Mouse (Mus musculus): ENCODE data around the gene Hist3h2a. TPM values are rescaled to one million over a fixed set of nuclear protein-coding genes. Genes with fewer than 3 reads are reported as not detected.
"Not testable (repeated sequence)": the region's sequence is repeated elsewhere in the genome, so short reads cannot be mapped to it uniquely, and the experiment has no call there.

Hist3h2a gene
- polyA plus RNA-seq, 1 experiment from 2014 or later: 26.9 TPM

GRCm38 (mm10) chr11:58948542-58949479 is 5.7 kb upstream of the Hist3h2a start, which contains the start of gene Hist3h2ba:
Gene Hist3h2ba (plus strand): TSS chr11:58948920.
- Histone ChIP-seq H3K4me1 (peaks cover 22% of the 10 kb centered on the region), H3K27ac (peak within 1 kb of the TSS; percentile 88), H3K36me3 (no peaks in the 10 kb centered on the region), H3K9me3 (no peaks in the 10 kb centered on the region), H3K9ac (peak within 1 kb of the TSS; percentile 29; the same call in 1 of the 2 replicates), H3K27me3 (peaks cover 11% of the 10 kb centered on the region), H3K4me3 (peak within 1 kb of the TSS; percentile 45), H3K4me2 (peak within 1 kb of the TSS; percentile 69)
- peak; percentile 84 for ATAC-seq (ENCODE audit: insufficient number of reproducible peaks, low FRiP score, low TSS enrichment, low read depth)
- WGBS: under 1% methylated on average over 48 of the region's 48 CpGs

- H3K27me3 ChIP-seq: peaks cover 7% of the 10 kb centered on the region; the same call in 1 of the 2 replicates
Measured at GRCm38 (mm10) chr11:58949480-58950431, 4.7 kb upstream of the Hist3h2a start.

GRCm38 (mm10) chr11:58951210-58951609 is 3.3 kb upstream of the Hist3h2a start:
- Histone ChIP-seq H3K9ac (no peak overlapping the region), H3K9me3 (no peaks in the 10 kb centered on the region), H3K4me2 (no peak overlapping the region), H3K27ac (no peak overlapping the region), H3K4me1 (peaks cover 25% of the 10 kb centered on the region), H3K4me3 (no peak overlapping the region), H3K36me3 (no peaks in the 10 kb centered on the region), H3K27me3 (peaks cover 7% of the 10 kb centered on the region; the same call in 1 of the 2 replicates)
- ATAC-seq (ENCODE audit: insufficient number of reproducible peaks, low FRiP score, low TSS enrichment, low read depth): no peak
- WGBS: 66% methylated on average over 5 of the region's 5 CpGs

More at GRCm38 (mm10) chr11:58949480-58950431, 4.7 kb upstream of the Hist3h2a start:
- Histone ChIP-seq H3K4me1 (peaks cover 23% of the 10 kb centered on the region), H3K4me2 (peak overlapping the region; percentile 69), H3K4me3 (peak overlapping the region; percentile 45), H3K27ac (peak overlapping the region; percentile 86), H3K9ac (0 out of 2 replicates have a peak overlapping the region, but pooled peaks have one; percentile 29), H3K9me3 (no peaks in the 10 kb centered on the region), H3K36me3 (no peaks in the 10 kb centered on the region)
- ATAC-seq (ENCODE audit: insufficient number of reproducible peaks, low FRiP score, low TSS enrichment, low read depth): no peak
- 10% methylated on average over 20 of the region's 20 CpGs for WGBS

DNA sequence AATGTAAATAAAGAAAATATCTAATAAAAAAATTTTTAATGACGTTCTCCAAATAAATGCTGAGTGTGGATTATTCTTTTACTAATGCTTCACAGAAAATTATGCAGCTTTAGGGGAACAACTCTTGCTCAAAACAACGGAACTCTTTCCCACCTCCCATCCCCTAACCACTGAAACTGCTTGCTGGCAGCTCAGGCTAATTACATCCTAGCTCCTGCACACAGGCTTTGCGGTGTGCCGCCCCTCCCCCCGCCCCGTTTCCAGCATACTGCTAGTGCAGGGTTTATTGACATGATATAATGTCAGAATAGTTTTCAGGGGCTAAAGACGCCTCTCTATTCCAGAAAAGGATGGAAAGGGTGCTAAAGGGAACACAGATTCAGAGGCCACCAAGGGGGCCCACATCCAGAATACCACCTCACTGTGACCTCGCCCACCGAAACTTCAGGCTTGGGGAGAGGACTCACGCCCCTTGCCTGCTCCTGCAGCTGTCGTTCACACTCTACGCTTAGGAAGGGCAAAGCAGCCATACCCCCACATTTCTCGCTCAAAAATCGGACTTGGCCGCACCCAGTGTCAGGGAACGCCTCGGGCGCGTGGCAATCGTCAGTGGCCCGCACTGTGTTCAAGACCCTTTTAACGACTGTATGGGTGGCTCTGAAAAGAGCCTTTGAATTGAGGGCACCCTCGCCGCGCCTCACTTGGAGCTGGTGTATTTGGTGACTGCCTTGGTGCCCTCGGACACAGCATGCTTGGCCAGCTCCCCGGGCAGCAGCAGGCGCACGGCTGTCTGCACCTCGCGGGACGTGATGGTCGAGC is 925 bp upstream of the Hist3h2a start:
- Histone ChIP-seq H3K4me1 (peaks cover 32% of the 10 kb centered on the region), H3K36me3 (peaks cover 10% of the 10 kb centered on the region), H3K4me2 (peak overlapping the region; percentile 91), H3K27ac (peak overlapping the region; percentile 98), H3K9me3 (no peaks in the 10 kb centered on the region), H3K9ac (peak overlapping the region; percentile 40), H3K27me3 (0 out of 2 replicates have a peak, but pooled peaks cover 7% of the 10 kb centered on the region), H3K4me3 (peak overlapping the region; percentile 74)
- 1% methylated on average over 33 of the region's 33 CpGs for WGBS
- no peak for ATAC-seq (ENCODE audit: insufficient number of reproducible peaks, low FRiP score, low TSS enrichment, low read depth)

DNA sequence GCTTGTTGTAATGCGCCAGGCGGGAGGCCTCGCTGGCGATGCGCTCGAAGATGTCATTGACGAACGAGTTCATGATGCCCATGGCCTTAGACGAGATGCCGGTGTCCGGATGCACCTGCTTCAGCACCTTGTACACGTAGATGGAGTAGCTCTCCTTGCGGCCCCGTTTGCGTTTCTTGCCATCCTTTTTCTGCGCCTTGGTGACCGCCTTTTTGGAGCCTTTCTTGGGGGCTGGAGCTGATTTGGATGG is 390 bp upstream of the Hist3h2a start:
- ATAC-seq (ENCODE audit: insufficient number of reproducible peaks, low FRiP score, low TSS enrichment, low read depth); H3K27me3 ChIP-seq; H3K9me3 ChIP-seq; H3K36me3 ChIP-seq: not testable (repeated sequence)
- peaks cover 31% of the 10 kb centered on the region for H3K4me1 ChIP-seq
- H3K4me2 ChIP-seq: peak overlapping the region; percentile 91
- H3K4me3 ChIP-seq: peak overlapping the region; percentile 74
- H3K9ac ChIP-seq: peak overlapping the region; percentile 40
- peak overlapping the region; percentile 98 for H3K27ac ChIP-seq
- WGBS: 0% methylated on average over 17 of the region's 17 CpGs

DNA sequence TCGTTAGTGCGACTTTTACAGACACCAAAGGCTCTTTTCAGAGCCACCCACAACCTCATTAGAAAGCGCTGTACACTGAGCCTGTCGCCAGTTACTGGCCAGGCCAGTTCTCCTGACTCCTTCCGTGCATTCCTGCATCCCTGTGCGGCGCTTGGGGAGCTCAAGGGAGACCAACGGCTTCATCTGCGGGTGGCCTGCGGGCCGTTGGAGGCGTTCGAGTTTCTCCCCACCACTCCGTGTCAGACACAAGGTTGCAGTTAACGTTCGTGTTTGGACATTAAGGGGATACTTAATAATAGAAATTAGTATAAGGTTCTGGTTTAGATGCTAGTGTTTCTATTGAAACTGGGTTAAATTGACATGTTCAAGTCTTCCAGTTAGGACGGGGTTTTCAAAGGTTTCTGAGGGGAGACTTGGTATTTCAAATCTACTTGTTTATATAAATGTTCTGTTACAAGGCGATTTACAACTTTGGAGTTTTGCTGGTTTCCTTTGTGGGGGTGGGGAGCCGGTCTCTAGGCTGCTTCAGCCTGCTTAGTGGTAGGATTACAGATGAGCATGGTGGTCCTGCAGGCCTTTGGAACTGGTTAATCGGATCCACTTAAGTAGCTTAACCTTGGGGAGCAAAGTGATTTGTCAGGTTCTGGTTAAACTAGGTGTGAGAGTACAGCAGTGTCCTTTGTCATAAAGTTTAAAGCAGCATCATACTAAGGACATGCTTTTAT is 820 bp downstream of the Hist3h2a start:
- Histone ChIP-seq H3K4me2 (peak overlapping the region; percentile 54), H3K36me3 (peaks cover 10% of the 10 kb centered on the region), H3K9ac (peak overlapping the region; percentile 81), H3K4me3 (peak overlapping the region; percentile 74), H3K27me3 (0 out of 2 replicates have a peak, but pooled peaks cover 7% of the 10 kb centered on the region), H3K27ac (peak overlapping the region; percentile 98), H3K4me1 (peaks cover 35% of the 10 kb centered on the region), H3K9me3 (no peaks in the 10 kb centered on the region)
- no peak for ATAC-seq (ENCODE audit: insufficient number of reproducible peaks, low FRiP score, low TSS enrichment, low read depth)
- 1% methylated on average over 20 of the region's 20 CpGs for WGBS

DNA sequence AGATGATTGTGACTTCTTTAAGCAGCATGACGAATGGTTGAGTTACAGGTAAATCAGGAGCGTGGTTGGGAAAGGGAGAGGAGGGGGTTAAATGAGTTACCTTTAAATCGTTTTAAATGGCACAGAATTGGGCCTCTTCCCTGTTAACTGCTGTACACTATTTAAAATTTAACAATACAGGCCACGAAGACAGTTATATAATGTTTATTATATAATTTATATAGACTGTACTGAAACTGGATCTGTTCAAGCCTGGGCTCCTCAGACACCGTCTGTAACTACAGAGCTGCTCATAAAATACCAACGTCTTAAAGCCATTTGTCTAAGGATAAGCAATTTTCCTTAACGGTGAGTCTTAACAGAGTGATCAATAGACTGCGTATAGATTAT is 1.4 kb downstream of the Hist3h2a start:
- 12% methylated on average over 8 of the region's 8 CpGs for WGBS
- ATAC-seq (ENCODE audit: insufficient number of reproducible peaks, low FRiP score, low TSS enrichment, low read depth): no peak
- Histone ChIP-seq H3K36me3 (peaks cover 10% of the 10 kb centered on the region), H3K27ac (peak overlapping the region; percentile 98), H3K4me3 (peak overlapping the region; percentile 74), H3K27me3 (0 out of 2 replicates have a peak, but pooled peaks cover 4% of the 10 kb centered on the region), H3K9me3 (no peaks in the 10 kb centered on the region), H3K4me1 (peaks cover 35% of the 10 kb centered on the region), H3K4me2 (peak overlapping the region; percentile 54), H3K9ac (peak overlapping the region; percentile 81)

- Histone ChIP-seq H3K4me2 (peak overlapping the region; percentile 54; the same call in 1 of the 2 replicates), H3K4me3 (0 out of 2 replicates have a peak overlapping the region, but pooled peaks have one; percentile 3), H3K9me3 (no peaks in the 10 kb centered on the region), H3K36me3 (peaks cover 10% of the 10 kb centered on the region), H3K4me1 (peaks cover 35% of the 10 kb centered on the region), H3K27me3 (peaks cover 14% of the 10 kb centered on the region), H3K9ac (no peak overlapping the region), H3K27ac (no peak overlapping the region)
- no peak for ATAC-seq (ENCODE audit: insufficient number of reproducible peaks, low FRiP score, low TSS enrichment, low read depth)
- 91% methylated on average over 5 of the region's 5 CpGs for WGBS
Measured at GRCm38 (mm10) chr11:58957226-58957914, 2.9 kb downstream of the Hist3h2a start.

DNA sequence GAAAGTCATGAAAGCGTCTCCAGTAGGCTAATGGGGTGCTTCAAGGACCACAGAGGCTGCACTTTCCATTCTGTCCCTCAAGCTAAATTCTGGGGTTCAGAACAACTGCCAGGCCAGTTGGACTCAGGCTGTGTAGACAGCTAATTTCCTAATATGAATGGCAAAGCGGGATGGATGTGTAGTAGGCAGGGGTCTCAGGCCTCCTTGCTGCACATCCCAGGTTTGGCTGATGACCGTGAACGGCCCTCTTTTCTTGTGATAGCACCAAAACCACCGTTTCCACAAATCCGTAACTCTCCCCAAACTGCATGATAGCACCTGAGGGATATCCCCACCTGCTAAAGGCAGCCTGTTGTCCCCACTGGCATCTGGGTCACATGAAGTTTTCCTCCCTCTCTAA is 4.1 kb downstream of the Hist3h2a start:
- H3K27ac ChIP-seq: no peak overlapping the region
- H3K4me1 ChIP-seq: peaks cover 30% of the 10 kb centered on the region
- peaks cover 23% of the 10 kb centered on the region for H3K27me3 ChIP-seq
- ATAC-seq (ENCODE audit: insufficient number of reproducible peaks, low FRiP score, low TSS enrichment, low read depth): no peak
- H3K4me2 ChIP-seq: no peak overlapping the region
- peaks cover 10% of the 10 kb centered on the region for H3K36me3 ChIP-seq
- H3K4me3 ChIP-seq: no peak overlapping the region
- no peaks in the 10 kb centered on the region for H3K9me3 ChIP-seq
- no peak overlapping the region for H3K9ac ChIP-seq
- WGBS: 88% methylated on average over 6 of the region's 6 CpGs

DNA sequence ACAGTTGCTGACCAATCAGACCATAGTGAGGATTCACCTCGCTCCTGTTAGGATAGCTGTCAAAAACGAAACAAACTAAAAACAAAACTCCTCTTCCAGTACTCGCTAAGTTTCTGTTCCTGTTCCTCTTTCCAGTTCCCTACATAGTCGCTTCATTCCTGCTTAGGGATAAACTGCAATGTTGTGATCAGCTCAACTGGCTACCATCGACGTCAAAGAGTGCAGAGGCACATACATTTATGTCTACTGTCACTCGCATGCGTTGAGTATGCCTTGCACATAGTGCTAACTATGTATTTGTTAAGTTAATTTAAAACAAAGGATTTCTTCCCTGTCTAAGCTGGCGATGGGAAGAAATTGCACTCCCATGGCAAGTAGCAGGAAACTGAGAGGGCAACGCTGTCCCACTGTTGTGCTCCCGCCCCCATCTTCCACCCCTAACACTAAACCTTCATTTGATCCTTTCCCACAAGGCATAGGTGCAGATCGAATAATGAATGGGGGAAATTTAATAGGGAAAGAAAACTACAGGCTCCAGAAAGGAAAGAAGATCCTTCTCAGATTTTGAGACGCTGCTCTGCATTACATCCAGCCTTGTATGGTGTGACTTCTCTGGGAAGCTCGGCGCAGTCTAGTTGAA is 4.8 kb downstream of the Hist3h2a start:
- H3K27me3 ChIP-seq: peaks cover 30% of the 10 kb centered on the region
- H3K9me3 ChIP-seq: no peaks in the 10 kb centered on the region
- H3K4me1 ChIP-seq: peaks cover 26% of the 10 kb centered on the region
- 36% methylated on average over 15 of the region's 15 CpGs for WGBS
- peaks cover 10% of the 10 kb centered on the region for H3K36me3 ChIP-seq
- H3K27ac ChIP-seq: no peak overlapping the region
- peak overlapping the region; percentile 89 for H3K4me2 ChIP-seq
- H3K4me3 ChIP-seq: peak overlapping the region; percentile 49
- H3K9ac ChIP-seq: peak overlapping the region; percentile 26; the same call in 1 of the 2 replicates
- no peak for ATAC-seq (ENCODE audit: insufficient number of reproducible peaks, low FRiP score, low TSS enrichment, low read depth)
